Mouse (Mus musculus): ENCODE data around the gene Jdp2.

DNA sequence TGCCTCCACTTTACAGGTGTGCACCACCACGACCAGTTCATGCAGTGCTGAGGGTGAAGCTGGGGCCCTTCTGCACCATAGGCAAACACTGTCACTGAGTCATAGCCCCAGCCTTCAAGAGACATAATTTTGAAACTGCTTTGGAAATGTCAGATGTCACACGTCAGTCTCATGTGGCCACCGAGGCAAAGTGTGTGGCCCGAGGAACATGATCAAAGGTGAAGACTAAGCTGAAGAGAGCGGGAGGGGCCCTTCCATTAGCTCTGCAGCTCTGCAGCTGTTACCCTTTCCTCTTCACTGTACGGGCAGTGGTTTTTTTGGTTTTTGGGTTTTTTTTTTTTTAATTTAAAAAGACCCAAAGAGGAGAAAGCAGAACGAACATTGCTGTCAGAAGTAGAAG, 25.8 kb downstream of the Jdp2 start:
- TF ChIP-seq CTCF (conservative IDR thresholded peaks at IDR 0.05; ENCODE audit: low read length) (no peak), NANOG (IDR thresholded peaks at IDR 0.05; ENCODE audit: borderline replicate concordance, low read length) (no peak)
